Mouse (Mus musculus) G1E (cell line): Measurements from ENCODE around the gene Fosb. TPM values are rescaled to one million over a fixed set of nuclear protein-coding genes. Genes with fewer than 3 reads are reported as not detected.
A peak's percentile ranks its signal among the peaks of the same experiment; 100 is the strongest.

Experiments used
- ATAC-seq: 2 replicates; pipeline ENCODE4 v1.8.0; 2016; ENCODE audit warnings: mild to moderate bottlenecking; ENCODE audit not compliant: insufficient number of reproducible peaks, poor library complexity, low FRiP score, severe bottlenecking; ENCODE audit errors: extremely low read depth
- DNase-seq: peaks from one replicate; pipeline ENCODE4 v3.0.0; 2012; ENCODE audit warnings: low spot score
- H3K27me3 ChIP-seq: 2 replicates; pipeline ENCODE4 v1.6.1; 2012; ENCODE audit warnings: mild to moderate bottlenecking, low read length, inconsistent platforms; ENCODE audit not compliant: insufficient read depth
- H3K36me3 ChIP-seq: replicated peaks from 2 replicates; pipeline ENCODE3; 2012; ENCODE audit warnings: mild to moderate bottlenecking, inconsistent platforms
- H3K4me1 ChIP-seq: 2 replicates; pipeline ENCODE4 v1.6.1; 2012; ENCODE audit warnings: low read depth, low read length, inconsistent platforms, mixed read lengths; ENCODE audit not compliant: insufficient read depth
- H3K4me3 ChIP-seq: 2 replicates; pipeline ENCODE4 v1.5.1; 2012; ENCODE audit warnings: low read depth, mild to moderate bottlenecking, inconsistent platforms, low read length, moderate library complexity, mixed read lengths
- H3K9me3 ChIP-seq: replicated peaks from 2 replicates; pipeline ENCODE4 v1.6.1; 2012; ENCODE audit warnings: inconsistent platforms
- CTCF ChIP-seq: IDR thresholded peaks from 2 replicates; pipeline ENCODE4 v1.5.1; 2012; ENCODE audit warnings: low read depth, low read length, inconsistent platforms, mixed read lengths
- GATA1 ChIP-seq: IDR thresholded peaks from 2 replicates; pipeline ENCODE4 v1.6.1; 2012; ENCODE audit warnings: borderline replicate concordance, low read length, inconsistent platforms, mixed read lengths
- GATA2 ChIP-seq: IDR thresholded peaks from 2 replicates; pipeline ENCODE4 v1.6.1; 2012; ENCODE audit warnings: low read depth, low read length, inconsistent platforms, borderline replicate concordance
- POLR2AphosphoS5 ChIP-seq: IDR thresholded peaks from 2 replicates; pipeline ENCODE4 v1.6.1; 2012; ENCODE audit warnings: low read depth, low read length, inconsistent platforms; ENCODE audit not compliant: insufficient replicate concordance
- TAL1 ChIP-seq: conservative IDR thresholded peaks from 2 replicates; pipeline ENCODE4 v1.6.1; 2012; ENCODE audit warnings: low read depth, low read length, inconsistent platforms, mixed read lengths
- polyA plus RNA-seq: library from polyadenylated mRNA; stranded (reverse); fragments of >175 nt; gene quantifications from 2 replicates; pipeline ENCODE4 v1.2.3, GENCODE M21; 2012
- total RNA-seq, 2 experiments: library from RNA; stranded (forward) in 1 of 2; stranded (reverse) in 1 of 2; fragments of 200-1000 nt in 1 of 2; fragments of >200 nt in 1 of 2; fragmentation: Nextera tagmentation in 1 of 2; gene quantifications; 2 replicates each; pipeline ENCODE4 v1.2.3; 2014 to 2017

Gene Fosb
- total and polyA plus RNA-seq, 3 experiments: 0.38 to 0.61 TPM; not detected in 1

DNA sequence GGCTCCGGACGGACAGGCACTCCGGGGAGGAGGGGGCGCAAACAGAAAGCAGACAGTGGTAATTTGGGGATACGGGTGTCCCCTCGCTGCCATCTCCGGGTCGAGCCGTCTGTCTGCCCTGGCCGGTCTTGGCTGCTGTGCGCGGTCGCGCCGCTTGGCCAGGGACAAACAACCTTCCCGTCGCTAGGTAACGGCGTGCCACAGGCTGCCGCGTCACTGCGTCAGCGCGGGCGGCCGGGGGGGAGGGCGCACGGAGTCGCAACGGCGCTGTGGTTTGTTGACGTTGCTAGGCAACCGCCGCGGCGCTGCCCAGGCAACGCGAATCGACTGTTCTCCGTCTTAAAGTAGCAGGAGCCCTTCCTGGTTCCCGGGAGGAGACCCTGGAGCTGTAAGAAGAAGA, 10.1 kb upstream of the Fosb start:
- Histone ChIP-seq H3K4me3 (peak overlapping the region; percentile 71), H3K9me3 (no peaks in the 10 kb centered on the region), H3K27me3 (peaks cover 65% of the 10 kb centered on the region), H3K36me3 (no peaks in the 10 kb centered on the region), H3K4me1 (peaks cover 40% of the 10 kb centered on the region)
- peak; percentile 75 for DNase-seq
- TF ChIP-seq GATA2 (no peak), TAL1 (no peak), CTCF (no peak), GATA1 (no peak)
- peak; percentile 87 for ATAC-seq

DNA sequence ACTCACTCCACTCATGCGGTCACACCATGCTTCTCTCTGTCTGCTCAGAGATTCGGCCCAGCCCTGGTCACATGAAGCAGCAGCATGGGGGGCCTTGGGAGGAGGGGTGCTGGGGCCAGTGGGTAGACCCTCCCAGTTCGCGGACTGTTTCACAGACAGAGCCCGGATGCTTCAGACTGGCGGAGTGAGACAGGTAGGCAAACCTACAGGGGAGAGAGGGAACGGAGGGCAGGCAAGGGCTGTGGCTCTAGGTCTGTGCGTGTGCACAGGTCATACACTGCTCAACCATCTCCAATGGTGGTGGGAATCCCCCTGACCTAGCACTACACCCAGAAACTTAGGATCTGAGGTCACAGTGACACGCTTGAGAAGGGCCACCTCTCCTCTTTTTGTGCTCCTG, 9.6 kb upstream of the Fosb start:
- TF ChIP-seq GATA2 (no peak), TAL1 (no peak), GATA1 (no peak), CTCF (no peak), POLR2AphosphoS5 (no peak)
- H3K4me1 ChIP-seq: peaks cover 40% of the 10 kb centered on the region
- peak overlapping the region; percentile 71; the same call in 1 of the 2 replicates for H3K4me3 ChIP-seq
- DNase-seq (no peak), ATAC-seq (no peak)
- peaks cover 68% of the 10 kb centered on the region for H3K27me3 ChIP-seq
- H3K9me3 ChIP-seq: no peaks in the 10 kb centered on the region
- no peaks in the 10 kb centered on the region for H3K36me3 ChIP-seq

DNA sequence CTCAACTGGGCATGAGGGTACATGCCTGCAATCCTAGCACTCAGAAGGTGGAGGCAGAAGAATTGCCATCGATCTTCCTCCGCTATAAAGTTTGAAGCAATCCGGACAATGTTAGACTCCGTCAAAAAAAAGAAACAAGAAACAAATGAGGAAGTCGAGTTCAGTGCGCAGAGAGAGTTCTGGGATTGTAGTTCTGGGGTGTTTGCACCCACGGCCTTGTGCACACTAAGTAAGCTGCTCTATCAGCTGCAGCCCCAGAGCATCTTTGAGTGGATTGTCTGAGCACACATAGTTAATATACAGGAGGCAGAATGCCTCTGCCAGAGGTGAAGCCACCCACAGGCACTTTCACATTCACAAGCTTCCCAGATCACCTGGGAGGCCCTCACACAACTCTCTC, 8.8 kb upstream of the Fosb start:
- TF ChIP-seq TAL1: no peak
- no peaks in the 10 kb centered on the region for H3K9me3 ChIP-seq
- DNase-seq: no peak
- no peak overlapping the region for H3K4me3 ChIP-seq
- peaks cover 37% of the 10 kb centered on the region for H3K4me1 ChIP-seq
- no peak for ATAC-seq
- no peaks in the 10 kb centered on the region for H3K36me3 ChIP-seq
- peaks cover 69% of the 10 kb centered on the region for H3K27me3 ChIP-seq

DNA sequence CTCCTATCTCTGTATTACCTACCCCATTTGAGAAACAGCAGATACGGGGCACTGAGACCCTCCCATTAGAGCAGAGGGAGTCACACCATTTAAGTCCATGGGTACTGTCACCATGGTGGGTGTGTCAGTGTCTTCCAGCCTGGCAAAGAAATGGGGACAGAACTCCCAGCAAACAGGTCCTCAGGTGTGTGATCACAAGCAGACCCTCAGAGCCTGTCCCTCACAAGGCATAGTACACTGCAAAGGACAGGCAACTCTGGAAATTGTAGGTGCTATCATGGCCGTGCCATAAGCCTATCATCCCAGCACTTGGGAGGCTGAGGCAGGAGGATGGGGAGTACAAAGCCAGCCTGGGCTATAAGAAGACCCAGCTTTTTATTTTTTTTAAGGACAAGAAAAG, 8.3 kb upstream of the Fosb start:
- TF ChIP-seq TAL1 (no peak), POLR2AphosphoS5 (no peak), GATA2 (no peak), CTCF (no peak), GATA1 (no peak)
- no peaks in the 10 kb centered on the region for H3K9me3 ChIP-seq
- DNase-seq (no peak), ATAC-seq (no peak)
- H3K4me3 ChIP-seq: no peak overlapping the region
- peaks cover 70% of the 10 kb centered on the region for H3K27me3 ChIP-seq
- no peaks in the 10 kb centered on the region for H3K36me3 ChIP-seq
- H3K4me1 ChIP-seq: peaks cover 39% of the 10 kb centered on the region

DNA sequence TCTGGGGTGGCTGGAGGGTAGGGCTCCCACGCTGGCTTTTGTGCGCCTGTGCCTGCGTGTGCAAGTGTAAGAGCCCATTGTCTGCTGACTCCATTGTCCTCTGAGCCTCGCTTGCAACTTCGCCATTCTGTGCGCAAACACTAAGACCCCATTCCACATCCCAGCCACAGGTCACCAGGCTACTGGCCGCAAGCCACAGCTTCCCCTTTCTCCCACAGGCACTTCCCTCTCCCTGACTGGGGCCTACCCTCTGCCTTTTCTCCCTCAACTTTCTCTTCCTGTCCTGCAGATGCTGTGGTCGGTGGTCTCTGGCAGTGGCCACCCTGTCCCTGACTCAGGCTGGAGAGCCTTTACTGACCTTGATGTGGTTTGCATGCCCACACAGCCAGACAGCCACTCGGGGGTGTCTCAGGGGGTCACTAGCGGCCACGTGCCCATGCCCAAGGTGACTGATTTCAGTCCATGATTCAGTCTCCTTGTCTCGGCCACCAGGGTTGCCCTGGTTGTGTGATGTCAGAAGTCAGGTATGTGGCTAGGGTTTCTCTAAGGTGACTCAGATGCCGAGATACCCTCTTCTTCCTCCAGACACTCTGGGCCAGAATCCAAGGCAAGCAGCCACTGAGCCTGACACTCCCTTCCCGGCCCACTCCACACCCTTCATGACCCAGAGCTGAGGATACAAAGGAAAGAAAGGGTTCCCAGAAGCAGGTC, 6.8 kb upstream of the Fosb start:
- Histone ChIP-seq H3K36me3 (no peaks in the 10 kb centered on the region), H3K27me3 (peaks cover 70% of the 10 kb centered on the region), H3K4me1 (peaks cover 39% of the 10 kb centered on the region), H3K9me3 (no peaks in the 10 kb centered on the region), H3K4me3 (no peak overlapping the region; the same call in 1 of the 2 replicates)
- TF ChIP-seq TAL1 (no peak), POLR2AphosphoS5 (no peak), CTCF (no peak), GATA2 (no peak)
- no peak for DNase-seq
- ATAC-seq: no peak

DNA sequence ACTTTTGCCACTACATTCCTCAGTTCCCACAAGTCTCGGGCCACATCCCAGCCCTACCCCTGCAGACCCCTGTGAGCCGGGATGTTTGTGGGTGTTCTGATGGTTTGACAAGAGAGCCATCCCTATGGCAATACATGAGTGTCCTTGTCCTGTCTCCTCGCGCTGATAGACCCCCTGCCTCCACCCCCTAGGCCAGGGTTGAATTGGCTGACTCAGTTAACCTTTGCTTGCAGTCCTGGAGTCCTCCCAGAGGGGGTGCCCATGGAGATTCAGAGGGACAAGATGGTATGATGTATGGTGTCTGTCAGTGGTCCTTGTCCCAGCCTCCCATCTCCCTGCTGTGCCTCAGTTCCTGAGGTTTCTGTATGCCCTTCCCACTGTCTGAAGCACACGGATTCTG, 4.2 kb upstream of the Fosb start:
- Histone ChIP-seq H3K4me1 (peaks cover 38% of the 10 kb centered on the region), H3K4me3 (no peak overlapping the region), H3K27me3 (peaks cover 59% of the 10 kb centered on the region), H3K36me3 (no peaks in the 10 kb centered on the region), H3K9me3 (no peaks in the 10 kb centered on the region)
- ATAC-seq (no peak), DNase-seq (no peak)
- TF ChIP-seq CTCF (no peak), GATA2 (no peak), GATA1 (no peak), TAL1 (no peak), POLR2AphosphoS5 (no peak)
